Mouse (Mus musculus): ENCODE results near the gene Vps25.

DNA sequence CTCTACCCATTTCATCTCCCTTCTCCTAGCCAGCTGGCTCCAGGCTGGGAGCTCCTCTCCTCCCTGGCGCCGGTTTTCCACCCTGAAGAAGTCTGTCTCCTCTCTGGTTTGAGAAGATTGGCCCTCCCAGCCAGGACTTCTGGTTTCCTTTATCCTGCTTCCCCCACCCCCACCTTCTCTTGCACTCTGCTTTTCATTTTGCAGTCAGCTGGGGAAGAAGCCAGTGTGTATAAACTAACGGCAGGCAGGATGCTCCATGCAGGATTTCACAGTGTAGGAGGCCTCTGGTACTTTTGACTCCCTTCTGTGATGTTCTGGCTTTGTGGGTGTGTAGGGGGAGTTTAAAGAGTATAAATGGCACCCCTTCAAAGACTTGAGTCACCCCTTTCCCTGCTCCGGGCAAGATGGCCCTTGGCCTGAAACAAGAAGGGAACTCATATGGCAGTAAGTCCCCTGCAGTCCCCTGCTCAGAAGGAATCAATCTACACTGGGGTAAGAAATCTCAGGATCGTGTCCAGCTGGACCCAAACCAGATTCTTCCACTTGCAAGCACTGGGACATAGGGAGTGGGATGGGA is 15.3 kb upstream of the Vps25 start:
- TF ChIP-seq POLR2A (IDR thresholded peaks at IDR 0.05; ENCODE audit: extremely low read depth, insufficient read depth, low read length) (no peak), CTCF (IDR thresholded peaks at IDR 0.05; ENCODE audit: extremely low read depth, insufficient read depth, low read length) (no peak)
